Mouse (Mus musculus): ENCODE data around the gene Zfp831.

The Zfp831 gene

DNA sequence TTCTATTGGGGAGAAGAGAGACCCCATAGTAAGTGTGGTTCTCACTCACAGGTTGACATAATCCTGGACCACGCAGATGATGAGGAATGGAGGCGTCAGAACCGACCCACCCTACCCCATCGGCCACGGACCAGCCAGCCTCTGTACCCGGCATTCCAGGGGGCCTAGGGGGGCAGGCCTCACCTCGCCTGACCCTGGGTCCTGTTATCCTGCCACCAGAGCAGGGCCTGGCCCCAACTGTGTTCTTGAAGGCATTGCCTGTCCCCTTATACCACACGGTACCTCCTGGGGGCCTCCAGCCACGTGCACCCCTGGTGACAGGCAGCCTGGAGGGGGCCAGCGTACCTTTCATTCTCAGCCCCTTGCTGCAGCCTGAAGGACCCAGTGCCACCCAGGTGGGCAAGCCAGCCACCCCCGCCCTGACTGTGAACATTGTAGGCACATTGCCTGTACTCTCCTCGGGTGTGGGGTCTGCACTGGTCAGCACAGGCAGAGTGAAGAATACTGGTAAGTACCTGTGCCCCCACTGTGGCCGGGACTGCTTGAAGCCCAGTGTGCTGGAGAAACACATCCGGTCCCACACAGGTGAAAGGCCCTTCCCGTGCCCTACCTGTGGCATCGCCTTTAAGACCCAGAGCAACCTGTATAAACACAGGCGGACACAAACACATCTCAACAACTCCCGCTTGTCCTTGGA is at the start of gene Zfp831:
Gene Zfp831, plus strand, starts transcription at position 87 of the 697 bp plus-strand sequence.
- no peak for DNase-seq

DNA sequence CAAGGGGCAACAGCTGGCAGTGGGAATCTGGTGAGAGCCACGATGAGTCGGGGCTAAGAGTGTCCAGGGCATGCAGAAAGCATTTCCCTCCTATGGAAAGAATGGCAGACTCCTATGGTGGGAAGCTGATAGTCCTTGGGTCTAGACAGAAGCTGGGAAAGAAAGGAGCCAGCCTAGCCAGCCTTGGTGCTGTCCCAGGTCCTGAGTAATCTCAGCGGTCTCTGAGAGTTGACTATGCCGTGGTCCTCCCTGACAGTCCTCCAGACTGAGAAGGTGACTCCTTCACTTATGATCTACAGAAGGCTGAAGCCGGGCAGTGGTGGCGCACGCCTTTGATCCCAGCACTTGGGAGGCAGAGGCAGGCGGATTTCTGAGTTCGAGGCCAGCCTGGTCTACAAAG is 48.4 kb upstream of the Zfp831 start:
- no peak for DNase-seq

DNA sequence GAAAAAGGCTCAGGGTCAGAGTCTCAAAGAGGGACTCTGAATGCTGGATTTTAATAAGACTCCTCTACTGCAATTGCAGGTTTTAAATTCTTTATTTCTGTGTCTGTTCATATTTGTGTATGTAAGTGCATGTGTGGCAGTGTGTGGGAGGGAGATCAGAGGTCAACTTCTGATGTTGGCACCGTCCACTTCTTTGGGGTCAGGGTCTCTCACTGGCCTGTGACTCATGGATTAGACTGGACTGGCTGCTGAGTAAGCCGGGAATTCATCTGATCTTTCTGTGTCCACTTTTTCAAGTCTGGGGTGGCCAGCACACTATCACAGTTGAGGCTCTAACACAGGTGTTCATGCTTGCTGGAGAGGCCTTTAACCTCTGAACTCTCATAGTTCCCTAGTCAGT is 47.7 kb upstream of the Zfp831 start:
- DNase-seq, result no peak

DNA sequence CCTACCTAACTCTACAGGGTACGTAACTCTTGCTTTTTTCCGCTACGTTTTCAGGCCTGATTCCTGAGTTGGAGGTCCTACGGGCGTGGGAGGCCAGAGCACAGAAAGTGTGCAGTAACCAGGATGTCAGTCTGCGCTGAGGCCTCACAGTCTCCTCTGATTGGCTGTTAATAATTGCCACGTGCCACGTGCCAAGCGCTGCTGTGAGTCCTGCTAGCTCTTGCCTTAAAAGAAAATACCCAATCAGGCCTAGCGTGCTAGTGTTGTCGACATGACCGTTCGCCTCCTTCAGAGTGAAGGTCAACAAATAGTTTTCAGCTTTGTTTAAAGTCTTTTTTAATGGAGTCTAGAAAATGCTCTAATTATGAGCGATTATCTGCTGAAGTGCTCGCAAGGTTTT is 46.9 kb upstream of the Zfp831 start:
- DNase-seq, result no peak

DNA sequence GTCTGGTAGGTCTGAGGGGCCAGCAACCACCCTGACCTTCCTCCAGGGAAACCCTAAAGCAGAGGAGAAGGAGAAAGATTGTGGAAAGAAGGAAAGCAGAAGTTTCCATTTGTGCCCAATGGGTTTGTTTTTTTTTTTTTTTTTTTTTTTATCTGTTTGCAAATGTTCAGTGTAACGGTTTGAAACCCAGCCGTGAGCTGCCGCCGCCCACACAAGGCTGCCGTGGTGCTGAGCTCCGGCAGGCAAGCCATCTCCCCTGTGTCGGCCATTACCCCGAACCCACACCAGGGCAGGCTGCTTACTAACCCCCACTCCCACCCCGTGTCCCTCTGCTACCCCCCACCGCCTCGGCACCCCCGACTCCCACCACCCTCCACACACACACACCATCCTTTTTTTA is 44.9 kb upstream of the Zfp831 start:
- no peak for DNase-seq

DNA sequence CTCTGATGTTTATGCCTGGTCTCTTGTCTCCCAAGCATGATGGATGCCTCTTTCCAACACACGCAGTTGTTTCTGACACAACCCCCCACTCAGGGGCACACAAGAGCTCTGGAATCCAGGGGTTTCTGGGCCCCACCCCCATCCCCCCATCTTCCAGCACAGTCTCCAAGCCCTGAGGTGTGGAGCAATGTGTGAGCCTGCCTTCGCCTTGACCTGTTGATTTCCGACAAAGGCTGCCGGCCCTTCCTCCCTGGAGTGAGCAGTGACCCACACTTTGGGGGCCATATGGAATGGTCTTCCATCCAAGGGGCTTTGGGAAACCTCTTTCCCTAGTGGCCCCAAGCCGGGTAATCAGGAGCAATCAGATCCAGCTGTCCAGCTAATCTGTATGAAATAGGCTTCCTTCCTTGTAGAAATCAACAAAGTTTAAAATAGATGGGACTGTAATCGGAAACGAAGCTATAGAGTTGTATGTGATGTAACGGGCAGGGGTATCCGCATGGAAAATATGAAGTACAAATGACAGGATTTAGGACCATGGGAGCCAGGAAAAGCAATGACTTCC is 44.2 kb upstream of the Zfp831 start:
- DNase-seq, result no peak

DNA sequence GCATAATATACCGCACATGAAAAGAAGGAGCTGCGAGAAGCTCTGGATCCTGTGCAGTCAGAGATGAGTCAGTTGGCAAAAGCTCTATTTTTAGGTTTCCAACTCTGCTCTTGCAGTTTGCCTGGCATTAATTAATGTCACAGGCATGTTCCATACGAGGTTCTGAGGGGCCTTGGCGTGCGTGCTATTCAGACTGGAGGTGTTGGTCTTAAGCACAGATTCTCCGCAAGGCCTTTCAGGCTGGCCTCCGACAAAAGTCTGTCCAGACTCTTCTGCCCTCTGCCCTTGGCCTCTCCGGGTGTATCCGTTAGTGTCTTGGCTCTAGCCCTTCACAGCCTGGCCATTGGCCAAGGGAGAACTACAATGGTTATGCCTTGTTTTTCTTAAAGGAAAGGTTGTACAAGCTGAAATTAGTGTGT is 43.5 kb upstream of the Zfp831 start:
- DNase-seq, result peak; percentile 55 to 57

DNA sequence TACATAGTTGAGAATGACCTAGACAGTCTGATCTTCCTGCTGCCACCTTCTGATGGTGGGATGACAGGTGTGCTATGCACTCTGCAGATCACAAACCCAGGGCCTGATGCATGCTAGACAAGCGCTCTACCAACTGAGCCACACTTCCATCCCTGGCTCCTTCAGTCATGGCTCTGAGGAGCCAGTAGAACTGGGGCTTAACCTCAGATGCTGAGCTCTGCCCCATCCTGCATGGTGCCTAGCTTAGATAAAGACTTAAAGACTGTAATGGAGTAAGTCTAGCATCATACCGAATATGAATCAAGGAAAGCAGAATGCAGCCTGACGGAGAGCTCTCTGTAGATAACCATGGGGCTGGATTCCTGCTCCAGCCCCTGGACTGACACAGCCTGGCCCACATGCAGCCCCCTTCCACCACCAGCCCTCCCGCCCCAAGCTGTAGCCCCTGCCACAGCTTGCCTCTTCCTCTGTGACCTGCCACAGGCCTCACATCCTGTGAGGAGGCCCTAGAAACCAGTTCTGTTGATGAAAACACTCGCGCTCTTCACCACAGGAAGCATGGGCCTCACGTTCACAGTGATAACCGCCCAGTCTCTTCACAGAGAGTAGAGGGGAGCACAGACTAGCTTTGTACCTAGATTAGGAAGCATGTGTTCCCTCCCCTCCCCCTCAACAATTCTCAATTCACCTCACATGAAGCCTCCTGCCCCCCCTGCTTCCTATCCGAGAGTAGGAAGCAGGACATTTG is 41.2 kb upstream of the Zfp831 start:
- DNase-seq, result no peak

DNA sequence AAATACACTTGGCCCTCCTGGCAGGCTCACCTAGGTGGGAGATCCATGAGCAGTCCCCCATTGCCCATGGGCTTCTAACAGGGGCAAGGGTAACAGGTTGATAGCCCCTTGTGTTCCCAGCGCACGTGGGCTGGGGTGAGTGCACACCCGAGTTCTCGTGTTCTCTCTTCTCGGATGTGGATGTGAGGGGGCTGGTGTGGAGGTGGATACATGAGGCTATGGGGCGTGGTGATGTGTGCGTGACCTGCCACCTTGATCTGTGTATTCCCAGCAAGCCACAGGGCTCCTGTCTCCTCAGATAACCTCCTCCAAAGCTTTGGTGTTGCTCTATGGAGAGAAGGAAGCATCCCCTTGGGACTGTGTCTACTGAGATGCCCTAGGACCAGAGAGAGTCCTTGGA is 40.0 kb upstream of the Zfp831 start:
- DNase-seq, result no peak

DNA sequence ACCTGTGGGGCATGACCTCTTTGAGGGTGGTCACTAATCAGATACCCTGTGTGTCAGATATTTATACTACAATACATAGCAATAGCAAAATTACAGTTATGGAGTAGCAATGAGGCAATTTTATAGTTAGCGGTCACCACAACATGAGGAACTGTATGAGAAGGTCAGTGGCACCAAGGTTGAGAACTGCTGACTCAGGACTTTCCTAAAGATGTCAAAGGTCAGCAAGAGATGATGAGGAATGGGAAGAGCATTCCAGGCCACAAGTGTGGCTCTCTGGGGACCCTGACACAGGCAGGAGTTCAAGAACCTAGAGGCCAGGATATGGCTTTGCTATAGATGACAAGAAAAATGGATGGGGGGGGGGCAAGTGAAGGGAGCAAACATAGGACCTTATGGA is 38.3 kb upstream of the Zfp831 start:
- DNase-seq, result no peak

DNA sequence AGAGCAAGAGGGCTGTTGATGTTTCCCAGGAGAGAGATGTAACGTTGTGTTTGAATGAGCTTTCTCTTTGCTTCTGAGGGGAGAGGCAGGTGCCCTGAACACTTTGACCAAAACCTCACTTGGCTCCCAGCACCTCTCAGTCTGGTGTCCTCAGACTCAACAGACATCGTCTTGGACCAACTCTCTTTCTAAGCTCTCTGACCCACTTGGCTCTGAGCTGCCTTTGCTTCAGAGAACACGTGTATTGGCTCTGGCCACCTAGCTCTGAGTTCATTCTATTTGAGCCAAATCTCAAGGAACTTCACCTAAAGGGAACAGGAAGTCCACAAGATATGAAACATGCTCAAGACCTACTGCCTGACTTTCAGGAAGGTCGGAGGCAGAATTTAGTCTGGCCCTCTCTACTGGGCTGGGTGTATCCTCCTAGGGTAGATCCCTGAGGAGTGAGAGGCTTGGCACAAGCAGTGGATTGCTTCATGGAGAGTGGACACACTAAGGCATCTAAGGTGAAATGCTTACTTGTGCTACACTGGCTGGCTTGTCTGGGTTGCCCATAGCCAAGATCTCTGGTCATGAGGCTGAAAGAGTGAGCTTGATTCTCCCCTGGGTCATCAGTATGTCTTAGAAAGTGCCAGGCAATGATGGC is 37.8 kb upstream of the Zfp831 start:
- no peak for DNase-seq

DNA sequence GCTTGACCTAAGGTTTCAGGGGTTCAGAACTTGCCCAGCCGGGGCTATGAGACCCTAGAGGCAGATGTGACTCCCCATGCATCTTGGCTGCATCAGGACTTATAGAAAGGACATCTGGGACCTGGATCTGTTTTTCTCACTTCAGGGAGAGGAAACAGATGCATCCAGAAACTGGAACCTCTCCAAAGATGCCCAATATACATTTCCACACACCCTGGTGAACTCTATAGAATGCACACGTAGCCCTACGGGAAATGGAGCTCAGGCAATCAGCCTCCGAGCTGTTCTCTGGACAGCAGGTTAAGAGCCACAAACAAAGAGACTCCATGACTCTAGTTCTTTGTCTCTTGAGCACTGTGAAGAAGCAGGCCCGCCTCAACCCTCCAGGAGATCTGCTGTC is 37.0 kb upstream of the Zfp831 start:
- DNase-seq, result no peak

DNA sequence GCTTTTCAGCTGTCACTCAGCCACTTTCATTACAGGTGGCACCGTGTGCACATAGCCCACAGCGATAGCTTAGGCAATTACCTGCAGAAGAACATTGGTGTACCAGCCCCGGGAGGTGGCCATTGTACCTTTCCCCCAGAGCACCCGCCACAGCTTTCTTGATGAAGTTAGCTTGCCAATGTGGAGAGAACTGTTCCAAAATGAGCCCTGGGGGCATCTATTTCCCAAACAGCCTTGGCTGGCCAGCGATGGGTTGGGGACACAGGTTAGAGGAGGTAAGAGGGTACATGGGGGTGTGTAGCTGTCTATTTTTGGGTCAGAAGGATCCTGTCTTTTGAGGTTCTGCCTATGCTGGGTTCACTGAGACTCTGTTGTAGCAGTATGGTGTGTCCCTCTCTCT is 33.4 kb upstream of the Zfp831 start:
- DNase-seq, result no peak

DNA sequence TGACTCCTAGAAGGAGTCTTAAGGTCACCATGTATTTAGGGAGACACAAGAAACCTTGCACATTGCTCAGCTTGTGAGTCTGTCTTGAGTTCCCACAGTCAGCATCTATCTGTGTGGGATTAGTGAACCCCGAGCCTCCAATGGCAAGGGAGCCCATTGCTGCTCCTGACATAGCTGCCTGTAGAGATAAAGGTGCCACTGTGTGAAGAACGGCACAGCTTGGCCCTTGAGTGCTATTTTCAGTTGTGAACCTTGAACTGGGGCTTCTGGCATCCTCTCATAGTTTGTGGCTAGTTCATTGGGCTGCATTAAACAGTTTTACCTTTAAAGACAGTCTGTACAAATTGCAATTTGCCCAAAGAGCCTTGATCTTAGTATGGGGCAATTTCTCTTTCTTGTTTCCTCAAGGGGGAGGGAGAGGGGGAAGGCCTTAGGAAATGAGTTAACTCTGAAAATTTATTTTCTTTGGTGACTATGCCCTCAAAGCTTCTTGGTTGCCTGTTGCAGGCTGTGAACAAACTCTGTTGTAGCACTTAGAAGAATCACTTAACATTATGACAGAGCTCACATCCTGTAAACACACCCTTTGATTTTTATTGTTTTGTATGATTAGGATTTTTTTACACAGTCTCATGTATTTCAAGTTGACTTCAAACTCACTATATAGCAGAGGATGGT is 30.8 kb upstream of the Zfp831 start:
- no peak for DNase-seq

DNA sequence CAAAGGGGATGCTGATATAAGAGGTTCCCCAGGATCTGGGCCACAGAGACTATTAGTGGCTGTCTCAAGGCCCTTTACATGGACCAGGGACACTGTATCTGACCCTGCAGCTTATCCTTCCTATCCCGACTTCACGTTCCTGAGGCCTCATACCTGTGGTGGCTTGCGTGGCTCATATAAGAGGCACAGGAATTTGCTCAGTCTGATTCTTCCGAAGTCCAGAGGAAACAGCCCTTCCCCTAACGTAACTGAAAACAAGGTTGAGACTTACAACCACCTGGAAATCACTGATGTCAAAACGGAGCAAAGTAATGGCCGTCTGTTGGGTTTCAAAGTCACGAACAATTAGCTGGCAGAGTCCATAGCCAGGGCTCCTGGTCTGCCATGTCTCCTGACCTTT is 30.1 kb upstream of the Zfp831 start:
- no peak for DNase-seq

DNA sequence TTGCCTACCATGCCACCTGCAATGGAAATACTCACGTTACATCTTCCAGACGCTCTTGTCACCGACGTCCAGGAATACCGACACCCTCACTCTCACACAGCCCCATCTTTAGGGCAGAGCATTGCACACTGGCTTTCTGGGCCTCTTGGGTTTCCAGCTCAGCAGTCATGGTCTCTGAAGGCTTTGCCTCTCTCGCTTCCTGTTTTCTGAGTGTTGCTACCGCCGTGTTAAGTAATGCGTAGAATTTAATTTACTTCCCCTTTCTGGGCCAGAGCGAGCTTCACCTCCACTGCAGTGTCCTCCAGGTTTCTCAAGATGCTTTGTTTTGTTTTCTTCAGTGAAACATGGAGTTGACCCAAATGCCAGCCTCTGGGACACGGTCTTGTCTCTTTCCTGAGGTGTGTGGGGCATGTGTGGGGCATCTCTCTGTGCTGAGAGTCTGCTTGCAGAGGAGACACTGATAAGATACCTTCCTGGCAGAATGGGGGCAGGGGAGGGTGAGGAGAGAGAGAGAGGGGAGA is 29.4 kb upstream of the Zfp831 start:
- DNase-seq, result no peak

DNA sequence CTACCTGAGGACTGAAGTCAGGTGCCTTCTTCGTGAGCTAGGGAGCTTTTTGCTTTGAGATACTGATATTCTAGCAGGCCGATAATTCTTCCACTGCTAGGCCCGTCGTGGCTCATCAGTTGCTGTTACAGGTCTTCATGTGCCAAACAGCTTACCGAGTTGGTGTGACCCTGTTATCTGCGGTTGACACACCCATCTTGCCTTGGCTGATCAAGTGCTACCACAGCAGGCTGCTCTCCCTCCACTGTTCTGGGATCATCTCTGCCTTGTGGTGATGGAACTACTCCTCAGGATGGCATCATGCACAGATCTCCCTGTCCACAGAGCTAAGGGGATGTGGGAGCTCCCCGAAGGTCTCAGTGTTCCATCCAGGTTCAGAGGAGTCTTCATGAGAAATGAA is 21.5 kb upstream of the Zfp831 start:
- no peak for DNase-seq

DNA sequence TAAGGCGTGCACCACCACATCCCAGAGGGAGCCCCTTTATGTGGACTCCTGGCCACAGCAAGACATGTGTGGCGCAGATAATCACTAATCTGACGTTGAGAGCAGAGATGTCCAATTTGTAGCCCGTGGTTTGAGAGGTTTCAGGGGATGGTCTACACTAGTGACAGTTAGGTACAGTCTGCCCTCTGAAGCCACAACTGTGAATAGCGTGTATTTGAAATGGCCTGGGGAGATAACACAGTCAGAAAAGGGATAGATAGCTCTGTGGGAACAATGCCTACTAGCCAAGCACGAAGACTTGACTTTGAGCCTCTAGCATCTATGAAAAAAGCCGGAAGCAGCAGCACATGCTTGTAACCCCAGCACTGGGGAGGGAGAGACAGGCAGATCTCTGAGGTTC is 18.9 kb upstream of the Zfp831 start:
- no peak for DNase-seq

DNA sequence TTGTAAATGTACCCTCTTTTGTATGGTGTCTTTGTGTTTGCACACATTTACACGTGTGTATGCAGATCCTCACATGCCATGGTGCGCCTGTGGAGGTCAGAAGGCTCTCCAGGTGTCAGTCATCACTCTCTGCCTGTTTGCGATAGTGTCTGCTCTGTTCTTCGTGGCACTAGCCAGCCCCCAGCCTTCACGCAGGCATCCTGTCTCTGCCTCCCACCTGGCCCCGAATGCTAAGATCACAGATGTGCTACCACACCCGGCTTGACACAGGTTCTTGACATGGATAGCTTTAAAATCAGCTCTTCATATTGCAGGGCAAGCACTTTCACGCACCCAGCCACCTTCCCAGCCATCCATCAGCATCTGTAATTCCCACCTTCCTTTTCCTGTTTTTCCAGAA is 16.3 kb upstream of the Zfp831 start:
- DNase-seq, result no peak

DNA sequence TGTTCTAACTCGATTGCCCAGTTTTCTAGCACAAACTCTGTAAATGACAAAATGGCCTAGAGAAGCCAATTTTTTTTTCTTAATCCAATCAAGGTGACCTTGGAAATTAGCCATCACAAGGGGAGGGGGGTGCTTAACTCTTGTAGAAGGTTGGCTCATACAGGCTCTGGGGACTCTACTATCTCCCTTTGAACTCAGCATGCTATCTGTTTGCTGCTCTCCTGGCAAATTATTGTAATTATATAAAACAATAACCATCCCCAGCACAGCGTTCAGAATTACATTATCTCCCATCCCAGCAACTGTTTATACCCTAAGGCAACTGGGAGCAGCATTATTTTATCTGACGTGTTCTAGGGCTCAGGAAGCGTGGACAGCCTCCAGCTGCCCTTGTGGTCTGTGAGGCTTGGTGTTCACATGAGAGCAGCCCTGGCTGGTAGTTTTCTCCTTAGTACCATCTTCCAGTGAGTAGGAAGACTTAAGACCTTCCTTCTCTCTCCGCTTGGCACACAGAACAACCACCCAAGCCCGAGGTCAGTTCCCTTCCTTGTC is 14.0 kb upstream of the Zfp831 start:
- no peak for DNase-seq

DNA sequence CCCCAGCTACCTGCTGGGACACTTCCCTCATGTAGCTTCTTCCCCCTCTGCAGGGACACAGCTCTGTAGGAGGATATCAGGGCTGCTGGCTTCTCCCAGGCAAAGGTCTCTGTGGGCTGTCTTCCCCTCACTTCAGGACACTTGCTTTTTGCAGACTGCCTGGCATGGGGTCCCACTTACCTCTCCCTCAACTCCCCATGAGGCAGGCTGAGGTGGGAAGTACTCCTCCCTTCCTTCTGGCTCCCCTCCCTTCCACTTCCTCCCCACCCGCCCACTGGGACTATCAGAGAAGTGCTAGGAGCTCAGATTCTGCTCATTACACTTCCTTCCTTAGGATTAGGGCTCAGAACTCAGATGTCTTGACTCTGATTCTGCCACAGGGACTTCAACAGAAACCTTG is 6.6 kb upstream of the Zfp831 start:
- peak; percentile 5 to 45 for DNase-seq

DNA sequence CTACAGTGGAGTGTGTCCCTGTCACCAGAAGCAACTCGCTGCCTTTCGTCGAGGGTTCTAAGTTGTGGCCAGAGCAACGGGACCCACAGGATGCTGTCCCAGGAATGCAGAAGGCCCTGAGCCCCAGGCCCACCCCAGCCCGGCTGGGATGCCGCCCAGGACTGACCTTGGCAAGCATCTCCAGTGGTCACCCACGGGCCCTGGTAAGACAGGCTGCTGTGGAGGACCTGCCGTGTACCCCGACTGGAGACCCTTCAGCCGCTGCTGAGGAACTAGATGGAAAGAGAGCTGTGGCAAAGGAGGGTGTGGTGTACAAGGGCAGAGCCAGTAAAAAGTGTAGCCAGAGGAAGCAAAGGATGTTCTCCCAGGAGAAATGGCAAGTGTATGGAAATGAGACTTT is 1.6 kb downstream of the Zfp831 start:
- DNase-seq, result no peak

DNA sequence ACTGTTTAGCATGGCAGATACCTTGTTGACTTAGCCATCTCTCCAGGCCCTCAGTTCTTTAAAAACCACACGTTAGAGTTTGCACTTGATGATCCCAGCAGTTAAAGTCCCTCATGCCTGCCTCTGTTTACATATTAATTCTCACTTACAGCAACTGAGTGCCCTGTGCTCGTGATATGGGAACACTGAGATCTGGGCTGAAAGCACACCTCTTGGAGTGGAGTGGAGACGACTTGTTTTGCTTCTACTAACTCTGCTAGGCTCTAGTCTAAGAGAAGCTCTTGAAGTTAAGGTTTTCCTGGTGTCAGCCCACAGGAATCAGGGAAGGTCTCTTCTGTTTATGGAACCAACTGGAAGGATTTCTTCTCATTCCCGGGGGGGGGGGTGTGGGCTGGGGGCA is 9.5 kb downstream of the Zfp831 start:
- DNase-seq, result no peak
